Mouse (Mus musculus): ENCODE results near the gene Gm3417.
"Not testable (repeated sequence)": the region's sequence is repeated elsewhere in the genome, so short reads cannot be mapped to it uniquely, and the experiment has no call there.

The Gm3417 gene

GRCm38 (mm10) chr17:14958686-14959327, 19.8 kb downstream of the Gm3417 start:
- no peak for DNase-seq

- DNase-seq, result peak; percentile 26
These were observed 25.1 kb downstream of the Gm3417 start for GRCm38 (mm10) chr17:14953452-14953851.

- DNase-seq, result no peak
These were observed 29.3 kb downstream of the Gm3417 start for GRCm38 (mm10) chr17:14949161-14949827.

- DNase-seq, result no peak
These were observed 34.0 kb downstream of the Gm3417 start for GRCm38 (mm10) chr17:14944551-14944950.

- DNase-seq, result no peak
These were observed 34.9 kb downstream of the Gm3417 start for GRCm38 (mm10) chr17:14943729-14944059.

GRCm38 (mm10) chr17:14943009-14943728, 35.4 kb downstream of the Gm3417 start, which contains the start of the genes Wdr27 and 1600012H06Rik:
Gene Wdr27 (minus strand): TSS chr17:14943158.
Gene 1600012H06Rik (plus strand): TSS chr17:14943184.
- peak; percentile 99 for DNase-seq

- DNase-seq, result not testable (repeated sequence)
These were observed 36.4 kb downstream of the Gm3417 start for GRCm38 (mm10) chr17:14942181-14942580.

- no peak for DNase-seq
These were observed 42.6 kb downstream of the Gm3417 start for GRCm38 (mm10) chr17:14935841-14936605.

GRCm38 (mm10) chr17:14935280-14935679, 43.3 kb downstream of the Gm3417 start:
- not testable (repeated sequence) for DNase-seq

GRCm38 (mm10) chr17:14931469-14931868, 47.1 kb downstream of the Gm3417 start:
- DNase-seq, result no peak

- no peak for DNase-seq
These were observed 47.9 kb downstream of the Gm3417 start for GRCm38 (mm10) chr17:14930697-14931096.

- no peak for DNase-seq
These were observed 50.0 kb downstream of the Gm3417 start for GRCm38 (mm10) chr17:14928631-14929030.

GRCm38 (mm10) chr17:14927644-14928218, 50.9 kb downstream of the Gm3417 start:
- no peak for DNase-seq

GRCm38 (mm10) chr17:14921582-14921981, 57.0 kb downstream of the Gm3417 start:
- DNase-seq, result no peak

GRCm38 (mm10) chr17:14917866-14918265, 60.7 kb downstream of the Gm3417 start:
- DNase-seq, result no peak

- DNase-seq, result no peak
These were observed 64.2 kb downstream of the Gm3417 start for GRCm38 (mm10) chr17:14914401-14914800.
